Mouse (Mus musculus) midbrain, embryonic 15.5 days (tissue): ENCODE results near the gene Klrb1. TPM values are rescaled to one million over a fixed set of nuclear protein-coding genes. Genes with fewer than 3 reads are reported as not detected.
"Not testable (repeated sequence)": the region's sequence is repeated elsewhere in the genome, so short reads cannot be mapped to it uniquely, and the experiment has no call there.

ENCODE experiments used
- ATAC-seq: fragments of 200-750 bp; cut with Nextera tagmentation; replicated peaks from 2 replicates; pipeline ENCODE4 v1.8.0; 2017; ENCODE audit warnings: moderate TSS enrichment
- H3K27ac ChIP-seq: fragments of 300-500 bp; sonication (generic); 2 replicates; pipeline ENCODE4 v1.5.1; 2015; ENCODE audit warnings: mild to moderate bottlenecking, inconsistent platforms
- H3K27me3 ChIP-seq: fragments of 300-500 bp; sonication (generic); replicated peaks from 2 replicates; pipeline ENCODE4 v1.6.1; 2015; ENCODE audit warnings: inconsistent platforms
- H3K36me3 ChIP-seq: fragments of 300-500 bp; sonication (generic); replicated peaks from 2 replicates; pipeline ENCODE4 v1.6.1; 2015; ENCODE audit warnings: inconsistent platforms
- H3K4me1 ChIP-seq: fragments of 300-500 bp; sonication (generic); 2 replicates; pipeline ENCODE4 v1.6.1; 2015; ENCODE audit warnings: inconsistent platforms
- H3K4me2 ChIP-seq: fragments of 300-500 bp; sonication (generic); 2 replicates; pipeline ENCODE4 v1.6.1; 2015; ENCODE audit warnings: inconsistent platforms, mild to moderate bottlenecking, moderate library complexity
- H3K4me3 ChIP-seq: fragments of 300-500 bp; sonication (generic); 2 replicates; pipeline ENCODE4 v1.5.1; 2015; ENCODE audit warnings: mild to moderate bottlenecking, inconsistent platforms
- H3K9ac ChIP-seq: fragments of 300-500 bp; sonication (generic); 2 replicates; pipeline ENCODE4 v1.6.1; 2015; ENCODE audit warnings: mild to moderate bottlenecking, inconsistent platforms
- H3K9me3 ChIP-seq: fragments of 300-500 bp; sonication (generic); 2 replicates; pipeline ENCODE4 v1.6.1; 2016; ENCODE audit warnings: inconsistent platforms
- WGBS: fragments of 180-500 bp; shearing (Covaris S2); methylation state at CpG from one replicate; pipeline ENCODE4 v1.1.7; 2015; ENCODE audit warnings: mixed read lengths; 5-methylcytosine and 5-hydroxymethylcytosine counted together
- polyA plus RNA-seq: library from polyadenylated mRNA; unstranded; fragments of >200 nt; fragmentation: Nextera tagmentation; extraction: Ambion mirVana; gene quantifications from 2 replicates; pipeline ENCODE4 v1.2.1, GENCODE M21; 2015

Gene Klrb1
- polyA plus RNA-seq, 1 experiment from 2014 or later: 0.94 TPM

DNA sequence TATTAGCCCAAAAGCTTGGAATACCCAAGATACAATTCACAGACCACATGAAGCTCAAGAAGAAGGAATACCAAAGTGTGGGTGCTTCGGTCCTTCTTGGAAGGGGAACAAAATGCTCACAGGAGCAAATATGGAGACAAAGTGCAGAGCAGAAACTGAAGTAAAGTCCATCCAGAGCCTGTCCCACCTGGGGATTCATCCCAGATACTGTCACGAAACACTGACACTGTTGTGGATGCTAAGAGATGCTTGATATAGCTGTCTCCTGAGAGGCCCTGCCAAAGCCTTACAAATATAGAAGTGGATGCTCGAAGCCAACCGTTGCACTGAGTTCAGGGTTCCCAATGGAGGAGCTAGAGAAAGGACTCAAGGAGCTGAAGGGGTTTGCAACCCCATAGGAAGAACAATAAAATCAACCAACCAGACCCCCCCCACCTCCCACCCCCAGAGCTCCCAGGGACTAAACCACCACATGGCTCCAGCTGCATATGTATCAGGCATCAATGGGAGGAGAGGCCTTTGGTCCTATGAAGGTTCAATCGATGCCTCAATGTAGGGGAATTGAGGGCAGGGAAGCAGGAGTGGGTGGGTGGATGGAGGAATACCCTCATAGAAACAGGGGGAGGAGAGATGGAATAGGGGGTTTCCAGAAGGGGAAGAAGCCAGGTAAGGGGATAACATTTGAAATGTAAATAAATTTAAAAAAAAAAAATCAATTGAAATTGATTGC lies 36.5 kb upstream of the Klrb1 start:
- no peaks in the 10 kb centered on the region for H3K36me3 ChIP-seq
- peak overlapping the region; percentile 66 for H3K4me3 ChIP-seq
- peaks cover 10% of the 10 kb centered on the region for H3K4me1 ChIP-seq
- no peaks in the 10 kb centered on the region for H3K9me3 ChIP-seq
- no peaks in the 10 kb centered on the region for H3K27me3 ChIP-seq
- WGBS: 80% methylated on average over 5 of the region's 5 CpGs
- no peak for ATAC-seq
- H3K4me2 ChIP-seq: peak overlapping the region; percentile 36
- H3K9ac ChIP-seq: no peak overlapping the region
- peak overlapping the region; percentile 95 for H3K27ac ChIP-seq

DNA sequence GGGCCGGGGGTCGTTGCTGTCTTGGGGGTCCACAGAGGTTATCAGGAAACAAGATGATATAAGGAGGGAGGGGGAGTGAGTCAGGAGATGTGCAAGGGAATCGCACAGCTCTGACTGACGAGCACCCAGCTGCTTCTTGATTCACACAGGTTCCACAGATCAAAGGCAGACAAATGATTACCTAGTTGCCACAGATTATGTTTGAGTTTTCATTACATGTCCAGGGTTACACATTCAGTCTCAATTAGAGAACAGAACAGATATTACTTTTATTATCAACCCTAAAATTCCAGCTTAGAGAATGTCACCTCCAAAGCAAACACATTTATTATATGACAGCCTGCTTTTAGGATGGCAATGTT lies 32.5 kb upstream of the Klrb1 start:
- H3K36me3 ChIP-seq, H3K27ac ChIP-seq, H3K4me1 ChIP-seq: not testable (repeated sequence)

DNA sequence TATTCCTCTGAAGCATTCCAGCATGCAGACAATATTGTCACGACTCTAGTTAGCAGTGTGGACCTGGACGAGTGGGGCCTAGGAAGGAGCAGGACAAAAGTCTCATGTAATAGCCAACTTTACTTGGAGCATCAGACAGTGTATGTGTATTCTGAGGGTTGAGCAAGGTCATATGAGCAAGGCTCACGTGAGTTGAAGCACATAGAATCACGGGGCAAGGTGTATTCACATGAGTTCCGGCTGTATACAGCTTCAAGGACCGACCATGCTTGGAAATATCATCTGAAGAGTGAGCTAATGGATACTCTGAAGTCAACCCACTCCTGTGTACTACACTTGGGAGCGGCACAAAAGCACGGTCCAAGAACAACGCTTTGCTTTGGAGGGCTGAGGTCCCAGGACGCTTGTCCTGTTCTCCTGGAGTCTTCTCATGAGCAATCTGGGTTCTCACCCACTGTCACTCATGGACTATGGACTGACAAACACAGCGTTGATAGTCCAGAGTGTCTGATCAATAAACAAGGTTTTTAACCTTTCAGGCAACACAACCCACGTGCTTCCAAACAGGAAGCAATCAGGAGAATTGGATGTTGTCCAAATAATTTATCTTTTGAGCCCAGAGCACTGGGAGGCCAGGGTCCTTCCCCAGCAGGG lies 32.0 kb upstream of the Klrb1 start:
- H3K4me3 ChIP-seq, H3K27me3 ChIP-seq, H3K4me1 ChIP-seq, H3K9me3 ChIP-seq, H3K4me2 ChIP-seq, H3K9ac ChIP-seq, H3K36me3 ChIP-seq: not testable (repeated sequence)
- ATAC-seq: 0 out of 2 replicates have a peak, but pooled peaks have one; percentile 2
- peak overlapping the region; percentile 78 for H3K27ac ChIP-seq
- WGBS: 80% methylated on average over 12 of the region's 12 CpGs

More for the DNA sequence above, 32.5 kb upstream of the Klrb1 start:
- not testable (repeated sequence) for H3K4me2 ChIP-seq, H3K4me3 ChIP-seq, H3K9me3 ChIP-seq, H3K27me3 ChIP-seq, ATAC-seq, H3K9ac ChIP-seq
- 68% methylated on average over 4 of the region's 4 CpGs for WGBS

DNA sequence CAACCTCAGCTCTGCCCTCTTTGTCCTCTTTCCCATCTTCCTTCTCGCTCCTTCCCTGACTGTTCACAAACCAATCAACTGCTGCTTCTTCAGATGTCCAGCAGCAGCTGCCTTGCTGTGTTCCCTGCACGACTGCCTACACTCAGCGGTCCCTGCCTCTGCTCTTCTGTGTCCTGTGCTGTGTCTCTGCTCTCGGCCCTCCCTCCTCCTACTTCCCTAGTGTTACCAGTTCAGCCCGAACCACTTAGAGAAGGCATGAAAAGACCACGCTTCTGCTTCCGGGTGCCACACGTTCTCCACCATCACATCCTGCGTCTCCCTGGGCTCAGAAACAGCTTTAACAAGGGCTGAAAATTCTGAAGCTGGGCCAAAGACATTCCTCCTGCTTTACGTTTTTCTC lies 31.4 kb upstream of the Klrb1 start:
- H3K27me3 ChIP-seq, H3K9ac ChIP-seq, H3K4me3 ChIP-seq, H3K4me1 ChIP-seq, H3K9me3 ChIP-seq, H3K36me3 ChIP-seq: not testable (repeated sequence)
- Histone ChIP-seq H3K4me2 (peak overlapping the region; percentile 32), H3K27ac (peak overlapping the region; percentile 78)
- WGBS: 27% methylated on average over 10 of the region's 10 CpGs
- peak; percentile 88 for ATAC-seq

DNA sequence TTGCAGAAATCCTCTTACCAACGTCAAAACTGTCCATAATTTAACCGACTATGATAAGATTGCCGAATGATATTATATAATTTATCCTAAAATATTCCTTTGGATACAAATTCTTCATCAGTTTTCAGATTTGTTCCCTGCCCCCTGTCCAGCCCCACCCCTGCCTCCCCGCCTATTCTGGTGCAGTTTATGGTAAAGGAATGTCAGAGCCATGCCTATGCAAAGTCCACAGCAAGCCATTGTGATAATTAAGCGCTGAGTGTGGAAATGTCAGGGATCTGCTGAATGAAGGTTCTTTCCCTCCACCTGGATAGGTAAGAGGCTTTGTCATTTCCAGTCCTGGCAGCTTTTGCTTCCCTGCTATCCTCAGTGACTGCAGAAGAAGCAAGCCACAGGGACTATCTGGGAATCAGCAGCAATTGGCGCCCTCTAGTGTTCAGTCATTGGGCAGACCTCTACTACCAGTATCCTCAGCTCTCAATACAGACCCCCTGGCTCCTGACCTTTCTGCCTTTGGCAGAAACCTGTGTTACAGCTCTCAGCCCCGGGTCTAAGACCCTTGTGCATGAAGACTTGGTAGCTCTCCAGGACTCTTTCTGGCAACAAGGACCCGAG lies 30.9 kb upstream of the Klrb1 start:
- not testable (repeated sequence) for H3K36me3 ChIP-seq, H3K4me1 ChIP-seq, H3K27me3 ChIP-seq, H3K4me3 ChIP-seq, H3K9me3 ChIP-seq, H3K9ac ChIP-seq
- Histone ChIP-seq H3K4me2 (peak overlapping the region; percentile 32), H3K27ac (peak overlapping the region; percentile 78)
- peak; percentile 98 for ATAC-seq
- 34% methylated on average over 8 of the region's 8 CpGs for WGBS

DNA sequence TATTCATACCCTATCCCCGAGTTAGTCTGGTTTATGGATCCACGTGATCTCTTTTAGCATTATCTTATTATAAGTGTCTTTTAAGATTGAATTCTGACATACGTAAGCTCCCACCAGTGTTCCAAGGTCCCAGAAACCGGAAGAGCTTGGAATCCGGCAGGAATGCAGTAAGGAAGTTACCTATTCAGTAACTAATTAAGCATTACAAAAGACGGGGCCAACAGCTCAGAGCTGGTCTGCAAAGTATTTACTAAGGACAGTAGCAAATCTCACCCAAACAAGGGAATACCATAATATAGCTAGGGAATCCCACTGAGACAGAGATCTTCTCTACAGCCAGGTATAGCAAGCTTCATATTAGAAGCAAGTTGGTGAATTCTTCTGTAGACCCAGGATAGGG lies 24.1 kb upstream of the Klrb1 start:
- not testable (repeated sequence) for H3K4me1 ChIP-seq, H3K9ac ChIP-seq, H3K27ac ChIP-seq, H3K36me3 ChIP-seq, ATAC-seq, H3K27me3 ChIP-seq, H3K4me3 ChIP-seq, H3K4me2 ChIP-seq, H3K9me3 ChIP-seq
- 71% methylated on average over 6 of the region's 6 CpGs for WGBS

DNA sequence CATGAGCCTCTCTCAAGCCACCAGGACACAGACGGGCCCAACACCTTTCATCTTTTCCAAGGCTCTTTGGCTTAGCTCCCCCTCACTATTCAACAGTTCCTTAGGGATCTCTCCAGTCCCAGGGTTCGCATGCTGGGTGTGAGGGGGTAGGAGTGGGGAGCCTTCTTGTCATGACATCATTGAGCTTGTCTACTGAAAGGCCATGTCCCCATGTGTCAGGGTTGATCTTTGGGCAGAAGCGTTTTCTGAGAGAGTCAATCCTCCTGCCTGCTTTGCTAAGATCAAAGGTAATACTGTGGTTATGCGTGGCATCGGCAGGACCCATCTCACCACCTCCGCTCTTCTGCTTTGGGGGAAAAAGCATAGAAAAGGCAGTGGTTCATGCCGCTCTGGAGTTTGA lies 14.6 kb upstream of the Klrb1 start:
- Histone ChIP-seq H3K27ac (no peak overlapping the region), H3K36me3 (no peaks in the 10 kb centered on the region), H3K9ac (no peak overlapping the region), H3K27me3 (no peaks in the 10 kb centered on the region), H3K9me3 (no peaks in the 10 kb centered on the region), H3K4me1 (no peaks in the 10 kb centered on the region), H3K4me3 (no peak overlapping the region), H3K4me2 (no peak overlapping the region)
- ATAC-seq: no peak
- WGBS: 87% methylated on average over 7 of the region's 7 CpGs

DNA sequence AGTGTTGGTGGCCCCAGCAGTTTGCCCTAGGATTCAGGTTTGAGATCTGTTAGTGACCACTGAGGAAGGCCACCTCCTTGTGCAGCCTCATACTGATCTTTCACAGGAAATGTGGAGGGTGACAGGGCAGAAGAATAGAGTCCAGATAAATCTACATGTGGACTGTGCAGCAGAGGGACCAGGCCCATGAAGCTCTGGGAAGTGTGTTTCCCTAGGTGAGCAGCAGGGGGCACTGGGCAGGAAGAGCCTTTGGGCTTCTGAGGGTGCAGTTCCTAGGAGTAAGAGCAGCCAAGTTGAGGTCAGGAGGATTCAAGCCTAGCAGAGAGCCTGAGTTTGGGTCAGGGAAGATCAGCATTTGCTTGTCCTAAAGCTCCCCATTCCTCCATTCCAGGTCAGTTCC lies 13.2 kb upstream of the Klrb1 start:
- H3K4me1 ChIP-seq: no peaks in the 10 kb centered on the region
- H3K9ac ChIP-seq: no peak overlapping the region
- no peak overlapping the region for H3K27ac ChIP-seq
- H3K27me3 ChIP-seq: no peaks in the 10 kb centered on the region
- no peak overlapping the region for H3K4me3 ChIP-seq
- no peak overlapping the region for H3K4me2 ChIP-seq
- no peak for ATAC-seq
- no peaks in the 10 kb centered on the region for H3K36me3 ChIP-seq
- H3K9me3 ChIP-seq: no peaks in the 10 kb centered on the region

DNA sequence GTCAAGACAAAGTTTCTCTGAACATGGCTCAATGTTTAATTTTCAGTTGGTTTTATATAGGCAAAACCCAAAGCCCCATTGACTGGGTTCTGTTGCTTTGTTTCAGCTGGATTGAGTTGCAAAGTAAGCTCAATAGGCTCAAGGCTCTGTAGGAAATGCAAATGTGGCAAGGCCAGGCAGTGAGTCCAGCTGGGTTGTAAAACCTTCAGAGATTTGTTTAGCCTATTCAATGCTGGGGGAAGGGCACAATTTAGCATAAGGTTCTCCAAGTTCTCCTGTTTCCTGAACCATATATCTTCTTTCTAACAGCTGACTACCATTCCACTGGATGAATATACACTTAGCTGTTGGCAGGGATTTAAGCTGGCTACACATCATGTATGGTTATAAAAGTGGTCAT lies 12.0 kb upstream of the Klrb1 start:
- Histone ChIP-seq H3K36me3 (no peaks in the 10 kb centered on the region), H3K4me1 (no peaks in the 10 kb centered on the region), H3K4me3 (no peak overlapping the region), H3K27ac (no peak overlapping the region), H3K27me3 (no peaks in the 10 kb centered on the region), H3K4me2 (no peak overlapping the region), H3K9me3 (no peaks in the 10 kb centered on the region), H3K9ac (no peak overlapping the region)
- no peak for ATAC-seq

DNA sequence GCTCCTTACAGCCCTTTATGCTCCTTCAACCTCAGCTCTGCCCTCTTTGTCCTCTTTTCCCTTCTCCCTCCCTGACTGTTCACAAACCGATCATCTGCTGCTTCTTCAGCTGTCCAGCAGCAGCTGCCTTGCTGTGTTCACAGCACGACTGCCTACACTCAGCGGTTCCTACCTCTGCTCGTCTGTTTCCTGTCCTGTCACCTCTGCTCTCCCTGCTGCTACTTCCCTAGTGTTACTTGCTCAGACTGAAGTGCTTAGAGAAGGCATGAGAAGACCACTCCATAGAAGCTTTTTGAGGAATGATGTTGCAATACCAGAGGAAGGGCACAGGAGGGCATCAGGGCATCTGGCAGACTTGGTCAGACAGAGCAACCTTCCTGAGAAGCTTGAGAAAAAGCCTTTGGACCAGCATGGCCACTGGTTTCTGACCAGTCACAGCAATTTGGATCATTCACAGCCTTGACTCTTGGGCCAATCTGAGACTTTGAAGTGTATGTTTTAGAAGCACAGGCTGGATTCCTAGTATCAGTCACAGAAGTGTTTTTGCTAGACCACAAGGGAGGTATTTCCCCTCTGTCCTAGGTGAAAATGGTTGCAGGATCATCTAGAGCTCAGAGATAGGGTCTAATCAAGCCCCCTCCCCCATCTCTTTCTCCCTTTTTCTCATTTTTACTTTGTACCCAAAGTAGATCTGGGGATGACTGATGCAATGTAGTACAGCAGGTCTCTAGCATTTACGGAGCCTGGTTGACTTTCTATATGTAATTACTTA lies 11.2 kb upstream of the Klrb1 start:
- Histone ChIP-seq H3K36me3 (no peaks in the 10 kb centered on the region), H3K4me1 (no peaks in the 10 kb centered on the region), H3K4me3 (no peak overlapping the region), H3K9ac (no peak overlapping the region), H3K27me3 (no peaks in the 10 kb centered on the region), H3K27ac (no peak overlapping the region), H3K4me2 (no peak overlapping the region), H3K9me3 (no peaks in the 10 kb centered on the region)
- ATAC-seq: no peak
- WGBS: 79% methylated on average over 5 of the region's 5 CpGs

DNA sequence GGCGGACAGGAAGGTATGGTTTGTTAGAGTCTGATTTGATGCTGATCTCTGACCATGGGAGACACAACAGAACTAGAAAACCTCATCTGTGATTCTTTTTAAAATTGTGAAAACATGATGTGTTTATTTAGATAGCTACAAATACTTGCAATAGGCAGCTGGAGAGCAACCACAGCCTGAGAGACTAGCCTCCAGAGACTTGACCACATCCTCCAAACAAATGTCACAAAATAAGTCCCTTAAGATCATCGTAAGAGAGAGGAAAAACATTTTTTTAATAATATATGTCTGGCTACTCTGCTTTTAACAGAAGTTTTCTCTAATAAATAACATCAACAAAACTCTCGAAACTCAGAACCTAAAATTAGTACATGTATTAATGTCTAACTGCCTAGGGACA lies 9.2 kb upstream of the Klrb1 start:
- H3K4me2 ChIP-seq: no peak overlapping the region
- H3K27me3 ChIP-seq: no peaks in the 10 kb centered on the region
- no peak overlapping the region for H3K9ac ChIP-seq
- no peaks in the 10 kb centered on the region for H3K4me1 ChIP-seq
- no peaks in the 10 kb centered on the region for H3K36me3 ChIP-seq
- H3K27ac ChIP-seq: no peak overlapping the region
- WGBS: 92% methylated on average over 3 of the region's 3 CpGs
- no peaks in the 10 kb centered on the region for H3K9me3 ChIP-seq
- no peak for ATAC-seq
- no peak overlapping the region for H3K4me3 ChIP-seq

DNA sequence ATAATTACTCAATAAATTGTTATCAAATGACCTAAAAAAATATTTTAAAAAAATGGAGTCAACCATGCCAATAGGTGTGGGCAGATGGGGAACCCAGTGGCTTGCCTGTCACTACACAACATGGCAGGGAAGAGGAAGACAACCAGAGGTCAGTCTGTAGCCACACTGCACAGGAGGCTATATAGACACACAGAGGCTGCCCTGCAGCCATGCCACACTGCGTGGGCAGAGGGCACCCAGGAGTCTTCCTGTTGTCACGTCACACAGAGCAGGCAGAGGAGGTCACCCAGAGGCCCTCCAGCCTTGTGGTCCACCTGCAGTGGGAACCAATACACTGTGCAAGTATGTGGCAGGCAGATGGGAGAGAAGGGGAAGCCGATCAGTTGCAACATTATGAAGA lies 21.2 kb downstream of the Klrb1 start:
- Histone ChIP-seq H3K4me1 (no peaks in the 10 kb centered on the region), H3K9me3 (no peaks in the 10 kb centered on the region), H3K36me3 (no peaks in the 10 kb centered on the region), H3K27me3 (no peaks in the 10 kb centered on the region), H3K27ac (no peak overlapping the region), H3K4me2 (no peak overlapping the region), H3K4me3 (no peak overlapping the region), H3K9ac (no peak overlapping the region)
- WGBS: 85% methylated on average over 3 of the region's 3 CpGs
- no peak for ATAC-seq
